Mouse (Mus musculus) left cerebral cortex, postnatal 25 days (tissue): ENCODE results near the gene Cyp26c1. TPM values are rescaled to one million over a fixed set of nuclear protein-coding genes. Genes with fewer than 3 reads are reported as not detected.

Experiments used
- total RNA-seq, 2 experiments: library from RNA; stranded (reverse); gene quantifications; 2 replicates each; pipeline ENCODE4 v1.2.3; 2021

The Cyp26c1 gene
- total RNA-seq, 2 experiments from 2014 or later, result 0.21 TPM; not detected in 1

Other genes with a start within 250 kb of the Cyp26c1 start
- gene Exoc6, start 135.2 kb upstream of the Cyp26c1 start, total RNA-seq, result 10 to 100 TPM; 42.6 to 43.1 TPM
- gene Cyp26a1, start 12.2 kb downstream of the Cyp26c1 start, total RNA-seq, result under 1 TPM in 1 of 2 experiments, not detected in 1; 0.25 TPM